Mouse (Mus musculus) bone marrow macrophage, adult 2 months (primary cell): Measurements from ENCODE around the gene Tmem19.

Experiments used
- CTCF ChIP-seq: IDR thresholded peaks from 2 replicates; pipeline ENCODE4 v1.5.1; 2012; ENCODE audit warnings: low read depth, mild to moderate bottlenecking, low read length, moderate library complexity
- POLR2A ChIP-seq: IDR thresholded peaks from 2 replicates; pipeline ENCODE4 v1.6.1; 2012; ENCODE audit warnings: mild to moderate bottlenecking, low read depth, low read length, borderline replicate concordance

DNA sequence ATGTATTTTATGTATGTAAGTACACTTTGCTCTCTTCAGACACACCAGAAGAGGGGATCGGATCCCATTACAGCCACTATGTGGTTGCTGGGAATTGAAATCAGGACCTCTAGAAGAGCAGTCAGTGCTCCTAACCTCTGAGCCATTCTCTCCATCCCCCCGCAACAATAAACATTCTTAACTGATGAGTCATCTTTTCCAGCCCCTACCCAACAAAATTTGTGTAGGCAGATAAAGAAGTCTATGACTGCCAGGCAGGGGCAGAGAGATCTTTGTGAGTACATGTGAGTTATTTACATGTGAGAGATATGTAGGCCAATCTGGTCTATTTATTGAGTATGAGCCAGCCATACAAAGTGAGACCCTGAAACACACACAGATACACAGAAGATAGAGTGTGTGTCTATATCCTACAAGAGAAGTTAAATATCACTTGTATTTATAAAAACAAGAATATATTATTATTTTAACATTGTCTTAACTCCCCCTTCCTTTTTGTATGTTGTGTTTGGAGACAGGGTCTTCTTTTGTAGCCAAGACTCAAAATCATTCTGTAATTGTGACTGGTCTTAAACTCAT is 19.3 kb upstream of the Tmem19 start:
- TF ChIP-seq CTCF (no peak), POLR2A (no peak)
